ENCODE assay signal across 8 mouse cellular contexts in the genomic region with DNA sequence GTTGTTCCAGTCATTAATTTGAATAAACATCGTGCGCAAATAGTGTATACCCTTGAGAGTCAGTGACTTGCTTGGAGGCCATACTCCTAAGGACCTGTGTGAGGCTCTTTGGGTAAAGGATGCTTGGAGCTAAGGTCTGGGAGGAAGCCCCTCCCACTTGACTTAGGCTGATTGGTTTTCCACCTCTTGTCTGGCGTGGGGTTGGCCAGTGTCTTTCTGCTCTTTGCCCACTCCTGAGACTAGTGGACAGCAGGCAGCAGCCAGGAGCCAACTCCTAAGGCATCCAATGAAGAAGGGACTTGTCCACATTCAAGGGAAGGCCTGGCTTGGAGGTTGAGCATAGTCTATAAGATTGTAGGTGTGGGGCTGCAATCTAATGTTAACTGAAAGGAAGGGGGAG. TPM values are rescaled to one million over a fixed set of nuclear protein-coding genes. Genes with fewer than 3 reads are reported as not detected.
DNase-seq lines count a peak whose midpoint lies in the region; ATAC-seq lines count a peak whose summit lies in the region.

No protein-coding gene starts in this region.

- no peak overlapping the region for H3K4me3 ChIP-seq in heart, embryonic 15.5 days
- H3K4me3 ChIP-seq in lung, embryonic 15.5 days: no peak overlapping the region
- H3K4me3 ChIP-seq in forebrain, embryonic 16.5 days (replicated peaks; ENCODE audit: low read length): no peak overlapping the region

- peak overlapping the region; percentile 25; the same call in 1 of the 2 replicates for H3K27ac ChIP-seq in heart, embryonic 15.5 days
- H3K27ac ChIP-seq in lung, embryonic 15.5 days: peak overlapping the region; percentile 91
- no peak overlapping the region for H3K27ac ChIP-seq in forebrain, embryonic 16.5 days (ENCODE audit: low read length)

- no peak for ATAC-seq in heart, embryonic 15.5 days (replicated peaks; ENCODE audit: insufficient number of reproducible peaks, insufficient read depth, low FRiP score, low read depth)
- ATAC-seq in lung, embryonic 15.5 days (ENCODE audit: borderline replicate concordance, extremely low read depth, low FRiP score, low TSS enrichment): no peak
- no peak for ATAC-seq in forebrain, embryonic 16.5 days

- H3K4me1 ChIP-seq in heart, embryonic 15.5 days (replicated peaks): peaks cover 49% of the 10 kb centered on the region
- peaks cover 39% of the 10 kb centered on the region for H3K4me1 ChIP-seq in lung, embryonic 15.5 days
- H3K4me1 ChIP-seq in forebrain, embryonic 16.5 days (replicated peaks; ENCODE audit: control insufficient read depth, insufficient read depth, low read length): peaks cover 28% of the 10 kb centered on the region

- H3K36me3 ChIP-seq in heart, embryonic 15.5 days: no peaks in the 10 kb centered on the region
- no peaks in the 10 kb centered on the region for H3K36me3 ChIP-seq in lung, embryonic 15.5 days
- no peaks in the 10 kb centered on the region for H3K36me3 ChIP-seq in forebrain, embryonic 16.5 days (ENCODE audit: control insufficient read depth, insufficient read depth)

- 72% methylated on average over 3 of the region's 3 CpGs for WGBS in heart, embryonic 15.5 days
- 38% methylated on average over 3 of the region's 3 CpGs for whole genome bisulfite sequencing in lung, embryonic 15.5 days
- WGBS in forebrain, embryonic 16.5 days: 63% methylated on average over 3 of the region's 3 CpGs

- DNase-seq in heart, postnatal 4 days: no peak
- no peak for DNase-seq in lung, adult 18-20 months
- peak; percentile 74 for DNase-seq in brain, adult 2 months (ENCODE audit: low read depth, low spot score)
- peak; percentile 29 to 36 for DNase-seq in cerebellum, postnatal 36 days
- DNase-seq in right cerebral cortex, adult 2 months (ENCODE audit: low spot score in 2 of 2): no peak

- no peaks in the 10 kb centered on the region for H3K9me3 ChIP-seq in heart, embryonic 15.5 days (replicated peaks)
- H3K9me3 ChIP-seq in lung, embryonic 15.5 days: no peaks in the 10 kb centered on the region
- H3K9me3 ChIP-seq in forebrain, embryonic 16.5 days (ENCODE audit: control insufficient read depth, low read length): no peaks in the 10 kb centered on the region

- no peak overlapping the region for H3K9ac ChIP-seq in heart, embryonic 15.5 days
- no peak overlapping the region for H3K9ac ChIP-seq in lung, embryonic 15.5 days
- no peak overlapping the region for H3K9ac ChIP-seq in forebrain, embryonic 16.5 days (replicated peaks; ENCODE audit: low read depth, low read length)

- H3K27me3 ChIP-seq in heart, embryonic 15.5 days: peaks cover 6% of the 10 kb centered on the region; the same call in 1 of the 2 replicates
- H3K27me3 ChIP-seq in lung, embryonic 15.5 days: no peaks in the 10 kb centered on the region
- H3K27me3 ChIP-seq in forebrain, embryonic 16.5 days (replicated peaks; ENCODE audit: control insufficient read depth, insufficient read depth, low read length): no peaks in the 10 kb centered on the region

- no peak overlapping the region for H3K4me2 ChIP-seq in heart, embryonic 15.5 days
- peak overlapping the region; percentile 92 for H3K4me2 ChIP-seq in lung, embryonic 15.5 days
- no peak overlapping the region for H3K4me2 ChIP-seq in forebrain, embryonic 16.5 days (ENCODE audit: low read length)

RNA-seq across cellular contexts. Expression of gene Epb41l1, which starts 53.4 kb away (rescaled TPM):
- polyA plus RNA-seq in heart, embryonic 15.5 days (2015; fragmentation: Nextera tagmentation; extraction: Ambion mirVana): 1.00 and 1.5 TPM in 2 replicates
- total RNA-seq in heart, postnatal 4 days (2021): 10 to 100 TPM; 20.5 TPM
- 1.6 and 2.8 TPM in 2 replicates for polyA plus RNA-seq in lung, embryonic 15.5 days (2015; fragmentation: Nextera tagmentation; extraction: Ambion mirVana)
- polyA plus RNA-seq in forebrain, embryonic 16.5 days (2015; fragmentation: Nextera tagmentation; extraction: Ambion mirVana): 10.7 and 15.5 TPM in 2 replicates

Comparison
In these comparisons a context has a peak if more than half of its experiments do, and no peak if none do; other contexts are left out.
1. DNase-seq: peak in brain, adult 2 months (single experiment) and cerebellum, postnatal 36 days (2 of 2); none in heart, postnatal 4 days (single experiment), lung, adult 18-20 months (0 of 2) and right cerebral cortex, adult 2 months (0 of 2).